ENCODE assay signal across 24 mouse cellular contexts in the genomic region with DNA sequence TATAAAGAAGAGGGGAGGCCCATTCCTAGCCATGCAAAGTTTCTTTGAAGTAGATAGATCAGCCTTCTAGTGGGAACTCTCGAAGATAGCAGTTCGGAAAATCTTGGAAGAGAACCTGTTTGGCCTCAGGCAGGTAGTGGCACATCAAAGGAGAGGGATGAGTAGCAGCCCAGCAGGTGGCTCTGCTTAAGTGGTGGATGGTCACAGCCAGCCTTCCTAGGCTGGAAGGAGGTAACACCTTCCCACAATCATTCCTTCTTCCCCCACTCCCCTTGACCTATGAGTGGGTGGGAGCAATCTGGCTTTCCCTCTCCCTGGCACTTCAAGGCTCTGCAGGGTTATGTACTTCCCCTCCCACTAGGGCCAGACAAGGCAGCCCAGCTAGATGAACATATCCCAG. TPM values are rescaled to one million over a fixed set of nuclear protein-coding genes. Genes with fewer than 3 reads are reported as not detected.
DNase-seq lines count a peak whose midpoint lies in the region; ATAC-seq lines count a peak whose summit lies in the region.
"Had no signal": no experiment of that assay in that cellular context is flagged by ENCODE, and none has a peak within 500 bp of the region (broad histone marks: within the 10 kb centered on the region; RNA-seq: fewer than 3 reads in every experiment).

No protein-coding gene starts in this region.

- 24% methylated on average over 2 of the region's 2 CpGs for WGBS in intestine, embryonic 14.5 days
- WGBS in intestine, embryonic 16.5 days = 29% methylated on average over 2 of the region's 2 CpGs
- 78% methylated on average over 2 of the region's 2 CpGs for WGBS in hindbrain, embryonic 16.5 days

- ATAC-seq in intestine, embryonic 14.5 days (replicated peaks; ENCODE audit: low FRiP score, low TSS enrichment, low read depth) = no peak
- no peak for ATAC-seq in intestine, embryonic 16.5 days
- no peak for ATAC-seq in hindbrain, embryonic 16.5 days
- ATAC-seq: activated CD4-positive, CD25-positive, alpha-beta regulatory T cell, adult 4 months; CD4-positive, CD25-positive, alpha-beta regulatory T cell, adult 4 months; forebrain, embryonic 13.5 days; forebrain, embryonic 15.5 days; forebrain, postnatal 0 days; Patski had no signal

- peak; percentile 34 for DNase-seq in intestine, embryonic 14.5 days (ENCODE audit: low spot score)
- peak; percentile 30 for DNase-seq in R1 (ENCODE audit: low read depth, low spot score)
- DNase-seq in testis, postnatal 10 days (ENCODE audit: low spot score) = no peak
- DNase-seq: adrenal gland, adult 8-10 months; adrenal gland, postnatal 14 days; adrenal gland, postnatal 36 days; B cell, adult 2 months; cerebellum, adult 11-12 months; cerebellum, adult 2 months; cerebellum, adult 9-10 months; cerebellum, postnatal 10 days; cerebellum, postnatal 25 days; forebrain, postnatal 0 days had no signal

- H3K4me1 ChIP-seq in intestine, embryonic 14.5 days (replicated peaks; ENCODE audit: control insufficient read depth, insufficient read depth, low read length) = no peaks in the 10 kb centered on the region
- no peaks in the 10 kb centered on the region for H3K4me1 ChIP-seq in intestine, embryonic 16.5 days (ENCODE audit: control insufficient read depth, insufficient read depth, low read length)
- no peaks in the 10 kb centered on the region for H3K4me1 ChIP-seq in hindbrain, embryonic 16.5 days (ENCODE audit: control insufficient read depth, insufficient read depth, low read depth, low read length)
- H3K4me1 ChIP-seq: embryonic facial prominence, embryonic 10.5 days; embryonic facial prominence, embryonic 12.5 days; forebrain, embryonic 13.5 days; forebrain, embryonic 15.5 days had no signal

- no peak overlapping the region for H3K9ac ChIP-seq in intestine, embryonic 14.5 days (ENCODE audit: low read length)
- no peak overlapping the region for H3K9ac ChIP-seq in intestine, embryonic 16.5 days (ENCODE audit: low read depth, low read length)
- H3K9ac ChIP-seq in hindbrain, embryonic 16.5 days (ENCODE audit: low read depth, low read length) = no peak overlapping the region
- H3K9ac ChIP-seq: embryonic facial prominence, embryonic 12.5 days; forebrain, embryonic 13.5 days; forebrain, embryonic 15.5 days; forebrain, postnatal 0 days had no signal

- no peak overlapping the region for H3K27ac ChIP-seq in intestine, embryonic 14.5 days (ENCODE audit: low read depth)
- H3K27ac ChIP-seq in intestine, embryonic 16.5 days (ENCODE audit: low read length) = no peak overlapping the region
- no peak overlapping the region for H3K27ac ChIP-seq in hindbrain, embryonic 16.5 days (ENCODE audit: low read depth, low read length)
- H3K27ac ChIP-seq: embryonic facial prominence, embryonic 10.5 days; embryonic facial prominence, embryonic 12.5 days; forebrain, embryonic 13.5 days; forebrain, embryonic 15.5 days had no signal

- no peak overlapping the region for H3K4me2 ChIP-seq in intestine, embryonic 14.5 days (ENCODE audit: low read length)
- no peak overlapping the region for H3K4me2 ChIP-seq in intestine, embryonic 16.5 days (ENCODE audit: low read depth, low read length)
- H3K4me2 ChIP-seq in hindbrain, embryonic 16.5 days (ENCODE audit: low read length) = no peak overlapping the region
- H3K4me2 ChIP-seq: embryonic facial prominence, embryonic 12.5 days; forebrain, embryonic 13.5 days; forebrain, embryonic 15.5 days had no signal

- H3K4me3 ChIP-seq in intestine, embryonic 14.5 days (ENCODE audit: low read depth, low read length) = no peak overlapping the region
- H3K4me3 ChIP-seq in intestine, embryonic 16.5 days (ENCODE audit: low read length) = no peak overlapping the region
- H3K4me3 ChIP-seq in hindbrain, embryonic 16.5 days (ENCODE audit: low read length) = no peak overlapping the region
- H3K4me3 ChIP-seq: embryonic facial prominence, embryonic 10.5 days; embryonic facial prominence, embryonic 12.5 days; forebrain, embryonic 13.5 days; forebrain, embryonic 15.5 days had no signal

- no peaks in the 10 kb centered on the region for H3K36me3 ChIP-seq in intestine, embryonic 14.5 days (ENCODE audit: control insufficient read depth, insufficient read depth, low read length)
- no peaks in the 10 kb centered on the region for H3K36me3 ChIP-seq in intestine, embryonic 16.5 days (ENCODE audit: control insufficient read depth, insufficient read depth, low read length)
- no peaks in the 10 kb centered on the region for H3K36me3 ChIP-seq in hindbrain, embryonic 16.5 days (ENCODE audit: control insufficient read depth, insufficient read depth, low read length)
- H3K36me3 ChIP-seq: embryonic facial prominence, embryonic 10.5 days; embryonic facial prominence, embryonic 12.5 days; forebrain, embryonic 15.5 days; G1E had no signal

- no peaks in the 10 kb centered on the region for H3K9me3 ChIP-seq in intestine, embryonic 14.5 days (ENCODE audit: control insufficient read depth, low read length)
- no peaks in the 10 kb centered on the region for H3K9me3 ChIP-seq in intestine, embryonic 16.5 days (ENCODE audit: control insufficient read depth, low read length)
- H3K9me3 ChIP-seq in hindbrain, embryonic 16.5 days (ENCODE audit: control insufficient read depth, low read length) = no peaks in the 10 kb centered on the region
- H3K9me3 ChIP-seq: embryonic facial prominence, embryonic 10.5 days; embryonic facial prominence, embryonic 12.5 days; forebrain, embryonic 13.5 days; forebrain, embryonic 15.5 days; G1E had no signal

- no peaks in the 10 kb centered on the region for H3K27me3 ChIP-seq in intestine, embryonic 14.5 days (replicated peaks; ENCODE audit: control insufficient read depth, insufficient read depth, low read length)
- H3K27me3 ChIP-seq in intestine, embryonic 16.5 days (replicated peaks; ENCODE audit: control insufficient read depth, insufficient read depth, low read length) = no peaks in the 10 kb centered on the region
- no peaks in the 10 kb centered on the region for H3K27me3 ChIP-seq in hindbrain, embryonic 16.5 days (replicated peaks; ENCODE audit: control insufficient read depth, insufficient read depth, low read length)
- H3K27me3 ChIP-seq: CH12.LX; embryonic facial prominence, embryonic 12.5 days; forebrain, embryonic 13.5 days; forebrain, embryonic 15.5 days; Patski had no signal

RNA-seq across cellular contexts. Expression of a gene that starts 42.9 kb away (rescaled TPM):
- 38.0 and 41.2 TPM in 2 replicates for polyA plus RNA-seq in intestine, embryonic 14.5 days (2014; fragmentation: Nextera tagmentation; extraction: Ambion mirVana)
- polyA plus RNA-seq in intestine, embryonic 16.5 days (2015; fragmentation: Nextera tagmentation; extraction: Ambion mirVana) = 30.0 and 32.9 TPM in 2 replicates
- polyA plus RNA-seq in hindbrain, embryonic 16.5 days (2015; fragmentation: Nextera tagmentation; extraction: Ambion mirVana) = 13.3 and 15.7 TPM in 2 replicates
